Mouse (Mus musculus): ENCODE data around the gene Ascl5. TPM values are rescaled to one million over a fixed set of nuclear protein-coding genes. Genes with fewer than 3 reads are reported as not detected.

Gene Ascl5
- polyA plus RNA-seq, 1 experiment, result not detected

GRCm38 (mm10) chr1:136038746-136039538, 11.7 kb upstream of the Ascl5 start:
- DNase-seq, result no peak
- Histone ChIP-seq H3K27me3 (ENCODE audit: control insufficient read depth, insufficient read depth, low read length) (no peaks in the 10 kb centered on the region), H3K27ac (ENCODE audit: insufficient read depth, low read length) (no peak overlapping the region), H3K4me1 (ENCODE audit: control insufficient read depth, insufficient read depth, low read length) (no peaks in the 10 kb centered on the region), H3K4me3 (replicated peaks; ENCODE audit: insufficient read depth, low read depth, low read length) (no peak overlapping the region)
- WGBS, result 44% methylated on average over 5 of the region's 5 CpGs
- no peak for TF ChIP-seq POLR2A (IDR thresholded peaks at IDR 0.05; ENCODE audit: borderline replicate concordance, insufficient read depth, low read length)
- TF ChIP-seq CTCF (IDR thresholded peaks at IDR 0.05; ENCODE audit: borderline replicate concordance, insufficient read depth, low read depth, low read length), result no peak

- DNase-seq, result no peak
- TF ChIP-seq POLR2A (IDR thresholded peaks at IDR 0.05; ENCODE audit: borderline replicate concordance, insufficient read depth, low read length) (no peak), CTCF (IDR thresholded peaks at IDR 0.05; ENCODE audit: borderline replicate concordance, insufficient read depth, low read depth, low read length) (no peak)
- 63% methylated on average over 11 of the region's 11 CpGs for WGBS
- Histone ChIP-seq H3K4me1 (ENCODE audit: control insufficient read depth, insufficient read depth, low read length) (no peaks in the 10 kb centered on the region), H3K4me3 (replicated peaks; ENCODE audit: insufficient read depth, low read depth, low read length) (no peak overlapping the region), H3K27ac (ENCODE audit: insufficient read depth, low read length) (no peak overlapping the region), H3K27me3 (ENCODE audit: control insufficient read depth, insufficient read depth, low read length) (no peaks in the 10 kb centered on the region)
Observed at GRCm38 (mm10) chr1:136040452-136040851, 10.2 kb upstream of the Ascl5 start.

- Histone ChIP-seq H3K27ac (ENCODE audit: insufficient read depth, low read length) (no peak overlapping the region), H3K4me1 (ENCODE audit: control insufficient read depth, insufficient read depth, low read length) (no peaks in the 10 kb centered on the region), H3K27me3 (ENCODE audit: control insufficient read depth, insufficient read depth, low read length) (no peaks in the 10 kb centered on the region), H3K4me3 (replicated peaks; ENCODE audit: insufficient read depth, low read depth, low read length) (no peak overlapping the region)
- DNase-seq, result no peak
- TF ChIP-seq POLR2A (IDR thresholded peaks at IDR 0.05; ENCODE audit: borderline replicate concordance, insufficient read depth, low read length) (no peak), CTCF (IDR thresholded peaks at IDR 0.05; ENCODE audit: borderline replicate concordance, insufficient read depth, low read depth, low read length) (no peak)
- WGBS, result 18% methylated on average over 4 of the region's 4 CpGs
Observed at GRCm38 (mm10) chr1:136040874-136041273, 9.7 kb upstream of the Ascl5 start.

- TF ChIP-seq CTCF (IDR thresholded peaks at IDR 0.05; ENCODE audit: borderline replicate concordance, insufficient read depth, low read depth, low read length) (peak; percentile 81), POLR2A (IDR thresholded peaks at IDR 0.05; ENCODE audit: borderline replicate concordance, insufficient read depth, low read length) (no peak)
- Histone ChIP-seq H3K4me3 (replicated peaks; ENCODE audit: insufficient read depth, low read depth, low read length) (no peak overlapping the region), H3K27me3 (ENCODE audit: control insufficient read depth, insufficient read depth, low read length) (no peaks in the 10 kb centered on the region), H3K4me1 (ENCODE audit: control insufficient read depth, insufficient read depth, low read length) (no peaks in the 10 kb centered on the region; the same call in 1 of the 2 replicates), H3K27ac (ENCODE audit: insufficient read depth, low read length) (no peak overlapping the region)
- peak; percentile 41 to 58 for DNase-seq
- 23% methylated on average over 4 of the region's 4 CpGs for WGBS
Observed at GRCm38 (mm10) chr1:136045774-136046173, 4.8 kb upstream of the Ascl5 start.

GRCm38 (mm10) chr1:136047432-136047831, 3.2 kb upstream of the Ascl5 start:
- peak; percentile 26 to 30 for DNase-seq
- TF ChIP-seq CTCF (IDR thresholded peaks at IDR 0.05; ENCODE audit: borderline replicate concordance, insufficient read depth, low read depth, low read length), result peak; percentile 55; the same call in 1 of the 2 replicates
- TF ChIP-seq POLR2A (IDR thresholded peaks at IDR 0.05; ENCODE audit: borderline replicate concordance, insufficient read depth, low read length), result no peak
- no peak overlapping the region for H3K4me3 ChIP-seq (replicated peaks; ENCODE audit: insufficient read depth, low read depth, low read length)
- no peaks in the 10 kb centered on the region; the same call in 1 of the 2 replicates for H3K4me1 ChIP-seq (ENCODE audit: control insufficient read depth, insufficient read depth, low read length)
- no peak overlapping the region for H3K27ac ChIP-seq (ENCODE audit: insufficient read depth, low read length)
- WGBS, result 15% methylated on average over 2 of the region's 2 CpGs
- no peaks in the 10 kb centered on the region for H3K27me3 ChIP-seq (ENCODE audit: control insufficient read depth, insufficient read depth, low read length)

- no peak for TF ChIP-seq CTCF (IDR thresholded peaks at IDR 0.05; ENCODE audit: borderline replicate concordance, insufficient read depth, low read depth, low read length)
- TF ChIP-seq POLR2A (IDR thresholded peaks at IDR 0.05; ENCODE audit: borderline replicate concordance, insufficient read depth, low read length), result no peak
- Histone ChIP-seq H3K27ac (ENCODE audit: insufficient read depth, low read length) (no peak overlapping the region), H3K4me1 (ENCODE audit: control insufficient read depth, insufficient read depth, low read length) (no peaks in the 10 kb centered on the region; the same call in 1 of the 2 replicates), H3K4me3 (replicated peaks; ENCODE audit: insufficient read depth, low read depth, low read length) (no peak overlapping the region), H3K27me3 (ENCODE audit: control insufficient read depth, insufficient read depth, low read length) (no peaks in the 10 kb centered on the region)
- DNase-seq, result no peak
- 88% methylated on average over 9 of the region's 9 CpGs for WGBS
Observed at GRCm38 (mm10) chr1:136047894-136048293, 2.7 kb upstream of the Ascl5 start.

- DNase-seq, result peak in 1 of 2 experiments; percentile 17
- no peaks in the 10 kb centered on the region; the same call in 1 of the 2 replicates for H3K4me1 ChIP-seq (ENCODE audit: control insufficient read depth, insufficient read depth, low read length)
- H3K27me3 ChIP-seq (ENCODE audit: control insufficient read depth, insufficient read depth, low read length), result no peaks in the 10 kb centered on the region
- TF ChIP-seq CTCF (IDR thresholded peaks at IDR 0.05; ENCODE audit: borderline replicate concordance, insufficient read depth, low read depth, low read length), result no peak
- TF ChIP-seq POLR2A (IDR thresholded peaks at IDR 0.05; ENCODE audit: borderline replicate concordance, insufficient read depth, low read length), result no peak
- no peak overlapping the region for H3K27ac ChIP-seq (ENCODE audit: insufficient read depth, low read length)
- H3K4me3 ChIP-seq (replicated peaks; ENCODE audit: insufficient read depth, low read depth, low read length), result no peak overlapping the region
- 4% methylated on average over 36 of the region's 36 CpGs for WGBS
Observed at GRCm38 (mm10) chr1:136051013-136051315, 360 bp downstream of the Ascl5 start.

- DNase-seq, result peak; percentile 68 to 77
- no peaks in the 10 kb centered on the region; the same call in 1 of the 2 replicates for H3K4me1 ChIP-seq (ENCODE audit: control insufficient read depth, insufficient read depth, low read length)
- 2% methylated on average over 6 of the region's 6 CpGs for WGBS
- peak; percentile 85 for TF ChIP-seq CTCF (IDR thresholded peaks at IDR 0.05; ENCODE audit: borderline replicate concordance, insufficient read depth, low read depth, low read length)
- no peak for TF ChIP-seq POLR2A (IDR thresholded peaks at IDR 0.05; ENCODE audit: borderline replicate concordance, insufficient read depth, low read length)
- H3K27ac ChIP-seq (ENCODE audit: insufficient read depth, low read length), result no peak overlapping the region
- H3K27me3 ChIP-seq (ENCODE audit: control insufficient read depth, insufficient read depth, low read length), result no peaks in the 10 kb centered on the region
- H3K4me3 ChIP-seq (replicated peaks; ENCODE audit: insufficient read depth, low read depth, low read length), result no peak overlapping the region
Observed at GRCm38 (mm10) chr1:136051465-136051864, 861 bp downstream of the Ascl5 start.
